Mouse (Mus musculus) CH12.LX (cell line): ENCODE measurements around the gene Zfp239. TPM values are rescaled to one million over a fixed set of nuclear protein-coding genes. Genes with fewer than 3 reads are reported as not detected.

Experiments
- DNase-seq: peaks from one replicate; pipeline ENCODE4 v3.0.0-alpha.2; 2013; ENCODE audit errors: extremely low read depth
- H3K27ac ChIP-seq: 2 replicates; pipeline ENCODE4 v1.5.1; 2012; ENCODE audit warnings: low read depth, mild to moderate bottlenecking, control low read depth, moderate library complexity; ENCODE audit not compliant: insufficient read depth
- H3K27me3 ChIP-seq: replicated peaks from 2 replicates; pipeline ENCODE3; 2012; ENCODE audit warnings: inconsistent platforms
- H3K36me3 ChIP-seq, 2 experiments: replicated peaks in 1 of 2; 2 replicates each; pipeline versions ENCODE3 to v1.6.1; 2012; ENCODE audit warnings: inconsistent platforms in 1 of 2, low read length in 1 of 2, mild to moderate bottlenecking in 1 of 2, mixed read lengths in 1 of 2, moderate library complexity in 1 of 2; ENCODE audit not compliant: control insufficient read depth in 1 of 2, insufficient read depth in 1 of 2
- H3K4me1 ChIP-seq, 2 experiments: 2 replicates each; pipeline ENCODE4 v1.6.1; 2012; ENCODE audit warnings: inconsistent platforms in 1 of 2, moderate library complexity in 1 of 2; ENCODE audit not compliant: insufficient read depth in 2 of 2, control insufficient read depth in 1 of 2
- H3K4me2 ChIP-seq: 2 replicates; pipeline ENCODE4 v1.6.1; 2012; ENCODE audit warnings: low read depth, mild to moderate bottlenecking, control low read depth; ENCODE audit not compliant: poor library complexity, insufficient read depth, severe bottlenecking
- H3K4me3 ChIP-seq, 3 experiments: fragments of 150-350 bp in 1 of 3; sonication (generic) in 1 of 3; replicated peaks in 1 of 3; 2 replicates each; pipeline versions ENCODE3 to v1.5.1; 2011 to 2012; ENCODE audit warnings: low read depth in 2 of 3, low read length in 2 of 3, mild to moderate bottlenecking in 2 of 3, moderate library complexity in 2 of 3, control low read depth in 1 of 3, improper control_type of control experiment in 1 of 3, inconsistent platforms in 1 of 3, mixed read lengths in 1 of 3; ENCODE audit not compliant: poor library complexity in 1 of 3
- H3K79me2 ChIP-seq: replicated peaks from 2 replicates; pipeline ENCODE4 v1.6.1; 2012; ENCODE audit warnings: mild to moderate bottlenecking, moderate library complexity; ENCODE audit not compliant: control insufficient read depth, poor library complexity, insufficient read depth, severe bottlenecking; ENCODE audit errors: extremely low read depth
- H3K9ac ChIP-seq: 2 replicates; pipeline ENCODE4 v1.6.1; 2012; ENCODE audit warnings: low read depth, mild to moderate bottlenecking, control low read depth, moderate library complexity; ENCODE audit not compliant: insufficient read depth
- H3K9me3 ChIP-seq: replicated peaks from 2 replicates; pipeline ENCODE3; 2012; ENCODE audit warnings: low read length, inconsistent platforms, mixed read lengths
- BHLHE40 ChIP-seq: IDR thresholded peaks from 2 replicates; pipeline ENCODE4 v1.6.1; 2011; ENCODE audit warnings: mild to moderate bottlenecking, low read depth, low read length, improper control_type of control experiment
- CHD1 ChIP-seq: IDR thresholded peaks from 2 replicates; pipeline ENCODE4 v1.6.1; 2012; ENCODE audit warnings: low read depth, low read length, improper control_type of control experiment, inconsistent platforms
- CHD2 ChIP-seq: IDR thresholded peaks from 2 replicates; pipeline ENCODE4 v1.6.1; 2011; ENCODE audit warnings: low read length, improper control_type of control experiment
- CTCF ChIP-seq, 2 experiments: IDR thresholded peaks in 1 of 2; conservative IDR thresholded peaks in 1 of 2; 2 replicates each; pipeline ENCODE4 v1.5.1; 2011 to 2012; ENCODE audit warnings: low read depth in 2 of 2, low read length in 2 of 2, improper control_type of control experiment in 1 of 2, inconsistent platforms in 1 of 2, mild to moderate bottlenecking in 1 of 2, moderate library complexity in 1 of 2
- E2F4 ChIP-seq: IDR thresholded peaks from 2 replicates; pipeline ENCODE4 v1.6.1; 2011; ENCODE audit warnings: low read depth, low read length, improper control_type of control experiment; ENCODE audit not compliant: insufficient replicate concordance
- ELF1 ChIP-seq: IDR thresholded peaks from 2 replicates; pipeline ENCODE4 v1.6.1; 2014; ENCODE audit warnings: low read depth, mild to moderate bottlenecking, inconsistent platforms, low read length, improper control_type of control experiment
- EP300 ChIP-seq: IDR thresholded peaks from 2 replicates; pipeline ENCODE4 v1.6.1; 2011; ENCODE audit warnings: low read length, improper control_type of control experiment
- ETS1 ChIP-seq: conservative IDR thresholded peaks from 2 replicates; pipeline ENCODE4 v1.6.1; 2012; ENCODE audit warnings: low read depth, mild to moderate bottlenecking, inconsistent platforms, low read length, improper control_type of control experiment, moderate library complexity
- GABPA ChIP-seq: IDR thresholded peaks from 2 replicates; pipeline ENCODE4 v1.6.1; 2012; ENCODE audit warnings: low read depth, low read length, improper control_type of control experiment, inconsistent platforms; ENCODE audit not compliant: insufficient replicate concordance
- HCFC1 ChIP-seq: IDR thresholded peaks from 2 replicates; pipeline ENCODE4 v1.6.1; 2012; ENCODE audit warnings: low read depth, mild to moderate bottlenecking, inconsistent platforms, low read length, improper control_type of control experiment
- IRF4 ChIP-seq: IDR thresholded peaks from 2 replicates; pipeline ENCODE4 v1.6.1; 2014; ENCODE audit warnings: low read depth, mild to moderate bottlenecking, inconsistent platforms, low read length, improper control_type of control experiment
- JUN ChIP-seq: IDR thresholded peaks from 2 replicates; pipeline ENCODE4 v1.6.1; 2011; ENCODE audit warnings: low read depth, mild to moderate bottlenecking, low read length, improper control_type of control experiment, moderate library complexity; ENCODE audit not compliant: insufficient read depth
- JUND ChIP-seq: conservative IDR thresholded peaks from 2 replicates; pipeline ENCODE4 v1.6.1; 2011; ENCODE audit warnings: low read depth, low read length, improper control_type of control experiment
- KAT2A ChIP-seq: IDR thresholded peaks from 2 replicates; pipeline ENCODE4 v1.6.1; 2012; ENCODE audit warnings: low read length, improper control_type of control experiment, inconsistent platforms; ENCODE audit not compliant: insufficient replicate concordance
- MAFK ChIP-seq: IDR thresholded peaks from 2 replicates; pipeline ENCODE4 v1.6.1; 2011; ENCODE audit warnings: low read length, improper control_type of control experiment; ENCODE audit not compliant: insufficient replicate concordance
- MAX ChIP-seq: IDR thresholded peaks from 2 replicates; pipeline ENCODE4 v1.6.1; 2011; ENCODE audit warnings: low read length, improper control_type of control experiment
- MAZ ChIP-seq: IDR thresholded peaks from 2 replicates; pipeline ENCODE4 v1.6.1; 2012; ENCODE audit warnings: low read depth, mild to moderate bottlenecking, inconsistent platforms, low read length, improper control_type of control experiment, moderate library complexity
- MEF2A ChIP-seq: IDR thresholded peaks from 2 replicates; pipeline ENCODE4 v1.6.1; 2014; ENCODE audit warnings: low read depth, mild to moderate bottlenecking, inconsistent platforms, low read length, improper control_type of control experiment, borderline replicate concordance
- MXI1 ChIP-seq: IDR thresholded peaks from 2 replicates; pipeline ENCODE4 v1.6.1; 2011; ENCODE audit warnings: mild to moderate bottlenecking, low read depth, low read length, improper control_type of control experiment
- MYC ChIP-seq: IDR thresholded peaks from 2 replicates; pipeline ENCODE4 v1.6.1; 2011; ENCODE audit warnings: low read depth, mild to moderate bottlenecking, improper control_type of control experiment, low read length
- NELFE ChIP-seq: IDR thresholded peaks from 2 replicates; pipeline ENCODE4 v1.6.1; 2011; ENCODE audit warnings: low read depth, low read length, improper control_type of control experiment
- NRF1 ChIP-seq: IDR thresholded peaks from 2 replicates; pipeline ENCODE4 v1.6.1; 2014; ENCODE audit warnings: low read depth, mild to moderate bottlenecking, inconsistent platforms, low read length, improper control_type of control experiment, moderate library complexity
- PAX5 ChIP-seq: IDR thresholded peaks from 2 replicates; pipeline ENCODE4 v1.6.1; 2012; ENCODE audit warnings: low read length, inconsistent platforms, mixed read lengths
- POLR2A ChIP-seq: IDR thresholded peaks from 2 replicates; pipeline ENCODE4 v1.6.1; 2011; ENCODE audit warnings: low read depth, mild to moderate bottlenecking, improper control_type of control experiment, low read length
- POLR2AphosphoS2 ChIP-seq: IDR thresholded peaks from 2 replicates; pipeline ENCODE4 v1.6.1; 2011; ENCODE audit warnings: low read depth, low read length, improper control_type of control experiment
- RAD21 ChIP-seq: IDR thresholded peaks from 2 replicates; pipeline ENCODE4 v1.6.1; 2011; ENCODE audit warnings: low read depth, mild to moderate bottlenecking, low read length, improper control_type of control experiment, moderate library complexity
- RCOR1 ChIP-seq: conservative IDR thresholded peaks from 2 replicates; pipeline ENCODE4 v1.6.1; 2012; ENCODE audit warnings: low read depth, mild to moderate bottlenecking, inconsistent platforms, low read length, improper control_type of control experiment
- SIN3A ChIP-seq: IDR thresholded peaks from 2 replicates; pipeline ENCODE4 v1.6.1; 2012; ENCODE audit warnings: low read length, improper control_type of control experiment, inconsistent platforms
- SMC3 ChIP-seq: IDR thresholded peaks from 2 replicates; pipeline ENCODE4 v1.6.1; 2011; ENCODE audit warnings: low read depth, low read length, improper control_type of control experiment
- TBP ChIP-seq: conservative IDR thresholded peaks from 2 replicates; pipeline ENCODE4 v1.6.1; 2011; ENCODE audit warnings: low read depth, low read length, improper control_type of control experiment
- TCF12 ChIP-seq: IDR thresholded peaks from 2 replicates; pipeline ENCODE4 v1.6.1; 2014; ENCODE audit warnings: low read depth, mild to moderate bottlenecking, inconsistent platforms, low read length, improper control_type of control experiment
- UBTF ChIP-seq: IDR thresholded peaks from 2 replicates; pipeline ENCODE4 v1.6.1; 2012; ENCODE audit warnings: low read depth, mild to moderate bottlenecking, inconsistent platforms, low read length, improper control_type of control experiment, moderate library complexity
- USF1 ChIP-seq: IDR thresholded peaks from 2 replicates; pipeline ENCODE4 v1.6.1; 2014; ENCODE audit warnings: low read depth, mild to moderate bottlenecking, inconsistent platforms, low read length, improper control_type of control experiment
- USF2 ChIP-seq: conservative IDR thresholded peaks from 2 replicates; pipeline ENCODE4 v1.6.1; 2011; ENCODE audit warnings: low read depth, low read length, improper control_type of control experiment
- ZC3H11A ChIP-seq: IDR thresholded peaks from 2 replicates; pipeline ENCODE4 v1.6.1; 2012; ENCODE audit warnings: low read depth, mild to moderate bottlenecking, inconsistent platforms, low read length, improper control_type of control experiment
- ZKSCAN1 ChIP-seq: IDR thresholded peaks from 2 replicates; pipeline ENCODE4 v1.6.1; 2012; ENCODE audit warnings: low read depth, inconsistent platforms, low read length, improper control_type of control experiment, borderline replicate concordance
- ZMIZ1 ChIP-seq: IDR thresholded peaks from 2 replicates; pipeline ENCODE4 v1.6.1; 2012; ENCODE audit warnings: low read depth, mild to moderate bottlenecking, inconsistent platforms, low read length, improper control_type of control experiment
- ZNF384 ChIP-seq: IDR thresholded peaks from 2 replicates; pipeline ENCODE4 v1.6.1; 2012; ENCODE audit warnings: low read depth, low read length, improper control_type of control experiment, inconsistent platforms
- dilution Hi-C: fragments of 300-500 bp; cut with MboI; formaldehyde crosslinking; loops from 2 replicates; pipeline ENCODE4 v1.14.3; 2020; ENCODE audit warnings: low sequenced_read_pairs; ENCODE audit not compliant: extremely low pct_unique_long_range_greater_than_20kb, extremely low pct_ligation_motif_present
- in situ Hi-C: fragments of 300-500 bp; cut with MboI; formaldehyde crosslinking; loops from 3 replicates; pipeline ENCODE4 v1.14.3; 2019; ENCODE audit warnings: low sequenced_read_pairs, low pct_ligation_motif_present, low pct_unique_long_range_greater_than_20kb, mixed read lengths
- polyA plus RNA-seq: library from polyadenylated mRNA; unstranded; fragments of >175 nt; gene quantifications from 2 replicates; pipeline ENCODE4 v1.2.1, GENCODE M21; 2012; ENCODE audit warnings: low read depth; ENCODE audit not compliant: insufficient read length
- total RNA-seq, 2 experiments: library from RNA; depleted of rRNA; stranded (reverse); fragments of 300-350 nt in 1 of 2; fragments of >200 nt in 1 of 2; gene quantifications; 2 replicates each; pipeline ENCODE4 v1.2.3; 2012 to 2014

Zfp239 gene
- total and polyA plus RNA-seq, 3 experiments = 13.1 to 19.6 (median 16.6) TPM

DNA sequence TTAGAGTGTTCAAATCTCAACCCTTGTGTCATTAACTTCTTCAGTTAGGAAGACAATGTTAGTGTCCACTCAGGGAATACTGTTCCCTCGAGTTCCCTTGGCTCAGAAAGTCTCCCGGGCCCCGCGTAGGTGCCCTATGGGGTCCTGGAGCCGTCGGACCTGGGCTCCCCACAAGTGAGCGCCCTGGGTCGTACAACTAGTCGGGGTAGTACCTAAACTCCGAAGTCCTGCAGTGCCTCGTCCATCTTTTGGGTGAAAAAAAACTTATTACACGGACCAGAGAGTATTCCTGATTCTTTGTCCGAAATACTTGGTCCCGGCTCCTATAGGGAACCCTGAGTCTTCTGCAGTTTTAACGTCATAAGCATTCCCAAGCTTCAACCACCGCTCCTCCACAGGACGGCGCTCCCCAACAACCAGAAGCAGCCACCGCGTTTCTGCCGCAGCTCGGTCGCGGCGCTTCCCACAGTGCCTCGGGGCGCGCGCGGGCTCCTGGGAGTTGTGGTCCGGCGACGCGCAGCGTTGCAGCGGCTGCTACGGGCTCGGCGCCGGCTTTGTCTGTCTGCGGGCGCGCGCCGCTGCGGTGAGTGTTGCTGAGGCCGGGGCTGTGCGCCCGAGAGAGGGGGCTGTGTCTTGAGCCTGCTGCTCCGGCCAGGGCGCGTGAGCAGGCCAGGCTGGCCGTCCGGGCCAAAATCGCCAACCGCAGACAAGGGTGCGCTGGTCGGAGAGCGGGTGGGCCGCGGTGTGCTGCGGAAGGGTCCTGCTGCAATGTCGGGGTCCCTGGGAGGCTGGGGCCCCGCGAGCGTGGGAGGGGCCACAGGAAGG, 21.0 kb upstream of the Zfp239 start, which contains the start of gene Zfp637:
Zfp637 (plus strand) TSS at position 495 of the 825 bp plus-strand sequence.
- Histone ChIP-seq H3K4me2 (peak within 1 kb of the TSS; percentile 70), H3K79me2 (no peaks in the 10 kb centered on the region), H3K27me3 (peaks cover 30% of the 10 kb centered on the region), H3K9ac (peak within 1 kb of the TSS; percentile 68), H3K36me3 (peaks cover 12 to 24% of the 10 kb centered on the region in 2 experiments), H3K4me3 (peak within 1 kb of the TSS; percentile 72 to 98 (median 80)), H3K4me1 (peaks cover 0 to 9% of the 10 kb centered on the region in 2 experiments; a peak in 2 of 4 replicates), H3K9me3 (no peaks in the 10 kb centered on the region), H3K27ac (peak within 1 kb of the TSS; percentile 26)
- peak; percentile 76 for DNase-seq
- peak; percentile 60; the same call in 1 of the 2 replicates for TF ChIP-seq NELFE
- TF ChIP-seq HCFC1 = peak; percentile 98
- TF ChIP-seq TCF12 = peak; percentile 87
- peak; percentile 62 for TF ChIP-seq NRF1
- TF ChIP-seq POLR2A = peak; percentile 79
- peak; percentile 80 for TF ChIP-seq ZMIZ1
- TF ChIP-seq CHD2 = no peak
- TF ChIP-seq JUN = no peak
- no peak; the same call in 1 of the 2 replicates for TF ChIP-seq MEF2A
- TF ChIP-seq ZNF384 = no peak
- TF ChIP-seq SIN3A = no peak; the same call in 1 of the 2 replicates
- no peak for TF ChIP-seq ZKSCAN1
- TF ChIP-seq MAZ = 0 out of 2 replicates have a peak, but pooled peaks have one; percentile 39
- peak; percentile 92; the same call in 1 of the 2 replicates for TF ChIP-seq KAT2A
- TF ChIP-seq BHLHE40 = no peak; the same call in 1 of the 2 replicates
- no peak for TF ChIP-seq ZC3H11A
- peak; percentile 63 for TF ChIP-seq RAD21
- TF ChIP-seq MYC = peak; percentile 8; the same call in 1 of the 2 replicates
- TF ChIP-seq RCOR1 = no peak
- TF ChIP-seq ETS1 = no peak; the same call in 1 of the 2 replicates
- TF ChIP-seq USF2 = no peak
- peak; percentile 60; the same call in 1 of the 2 replicates for TF ChIP-seq UBTF
- no peak for TF ChIP-seq MAX
- peak; percentile 34; the same call in 1 of the 2 replicates for TF ChIP-seq MXI1
- peak; percentile 62 for TF ChIP-seq ELF1
- TF ChIP-seq MAFK = no peak
- TF ChIP-seq POLR2AphosphoS2 = no peak
- TF ChIP-seq TBP = no peak
- no peak for TF ChIP-seq PAX5
- TF ChIP-seq JUND = no peak
- TF ChIP-seq CTCF (conservative IDR thresholded peaks at IDR 0.05 in 1 of 2, IDR thresholded peaks at IDR 0.05 in 1 of 2; ENCODE audit: low read depth in 2 of 2, low read length in 2 of 2) = peak in 1 of 2 experiments; percentile 71; a peak in 2 of 4 replicates
- TF ChIP-seq E2F4 = no peak
- no peak for TF ChIP-seq EP300
- no peak for TF ChIP-seq USF1
- peak; percentile 67; the same call in 1 of the 2 replicates for TF ChIP-seq GABPA
- TF ChIP-seq CHD1 = no peak
- peak; percentile 61 for TF ChIP-seq SMC3
- TF ChIP-seq IRF4 = peak; percentile 24; the same call in 1 of the 2 replicates
- in situ Hi-C loops (no loop called here), dilution Hi-C loops (no loop called here)
